Mouse (Mus musculus) urinary bladder, postnatal 36 days (tissue): Measurements from ENCODE around the gene Fam168b.

Experiments
- DNase-seq, 2 experiments: peaks; one replicate each; pipeline ENCODE4 v3.0.0; 2022; ENCODE audit warnings: low spot score in 2 of 2, mixed read lengths in 1 of 2

Gene Fam168b

GRCm38 (mm10) chr1:34851562-34851961 is 8.7 kb upstream of the Fam168b start:
- peak; percentile 61 to 74 for DNase-seq

DNA sequence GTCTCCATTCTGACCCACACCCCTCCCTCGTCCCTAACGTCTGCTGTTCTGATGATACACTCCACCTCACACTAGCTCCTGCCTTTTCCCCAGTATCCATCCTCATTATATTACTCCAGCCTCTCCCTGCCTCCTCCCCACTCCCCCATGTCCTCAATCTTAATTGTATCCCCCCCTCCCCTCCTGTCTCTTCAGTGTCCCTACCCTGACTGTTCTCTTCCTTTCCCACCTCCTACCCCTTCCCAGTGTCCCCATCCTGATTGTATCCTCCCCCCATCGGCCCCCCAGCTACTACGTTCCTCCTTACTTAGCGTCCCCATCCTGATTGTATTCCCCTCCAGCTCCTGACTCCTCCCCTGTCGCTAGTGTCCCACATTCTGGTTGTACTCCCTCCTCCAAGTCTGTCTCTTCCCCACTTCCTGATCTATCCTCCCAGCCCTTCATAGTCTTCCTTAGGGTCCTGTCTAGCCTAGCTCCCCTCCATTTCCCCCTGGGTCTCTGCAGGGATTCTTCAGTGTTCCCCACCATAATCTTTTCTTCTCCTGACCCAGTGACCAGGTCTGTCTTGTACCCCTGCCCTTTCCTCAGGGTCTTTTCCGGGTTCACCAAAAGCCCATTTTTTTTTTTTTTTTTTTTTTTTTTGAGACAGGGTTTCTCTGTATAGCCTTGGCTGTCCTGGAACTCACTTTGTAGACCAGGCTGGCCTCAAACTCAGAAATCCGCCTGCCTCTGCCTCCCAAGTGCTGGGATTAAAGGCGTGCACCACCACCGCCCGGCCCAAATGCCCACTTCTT is 7.7 kb upstream of the Fam168b start:
- DNase-seq = no peak

DNA sequence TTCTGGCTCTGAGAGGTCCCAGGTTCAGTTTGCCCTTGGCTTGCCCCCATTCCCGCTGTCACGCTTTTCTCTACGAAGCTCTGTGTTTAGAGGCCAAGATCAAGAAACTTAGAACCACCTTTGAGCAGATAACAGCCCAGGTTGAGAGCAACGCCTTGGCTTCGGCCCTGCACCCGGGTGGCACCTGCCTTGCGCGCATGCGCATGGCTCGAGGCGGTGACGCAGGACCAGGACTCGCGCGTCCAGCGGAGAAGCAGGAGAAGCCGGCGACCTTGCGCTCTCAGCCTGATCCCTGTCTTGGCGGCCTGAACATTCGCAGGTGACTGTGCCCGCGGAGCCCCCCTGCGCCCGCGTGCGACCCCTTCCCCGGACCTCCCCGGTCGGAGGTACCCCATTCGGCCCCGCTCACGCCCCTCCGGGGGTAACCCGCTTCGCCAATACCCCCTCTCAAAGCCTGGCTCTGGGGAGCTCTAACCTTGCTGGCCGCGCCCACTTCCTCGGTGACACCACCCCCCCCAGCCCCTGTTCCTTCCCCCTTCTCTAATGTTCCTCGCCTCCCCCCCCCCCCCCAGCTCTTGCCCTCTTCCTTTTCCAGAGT is 7.0 kb upstream of the Fam168b start, which contains the start of gene Plekhb2:
TSS of gene Plekhb2 (plus strand) at position 232 of the 598 bp plus-strand sequence.
- peak; percentile 78 to 88 for DNase-seq

- no peak for DNase-seq
These were observed 4.2 kb upstream of the Fam168b start for GRCm38 (mm10) chr1:34847070-34847469.

- peak in 1 of 2 experiments; percentile 33 for DNase-seq
These were observed 440 bp downstream of the Fam168b start for GRCm38 (mm10) chr1:34842389-34842861.

- DNase-seq = no peak
These were observed 1.0 kb downstream of the Fam168b start for GRCm38 (mm10) chr1:34841709-34842388.

- no peak for DNase-seq
These were observed 3.6 kb downstream of the Fam168b start for GRCm38 (mm10) chr1:34839241-34839640.

- DNase-seq = no peak
These were observed 4.7 kb downstream of the Fam168b start for GRCm38 (mm10) chr1:34837951-34838689.

DNA sequence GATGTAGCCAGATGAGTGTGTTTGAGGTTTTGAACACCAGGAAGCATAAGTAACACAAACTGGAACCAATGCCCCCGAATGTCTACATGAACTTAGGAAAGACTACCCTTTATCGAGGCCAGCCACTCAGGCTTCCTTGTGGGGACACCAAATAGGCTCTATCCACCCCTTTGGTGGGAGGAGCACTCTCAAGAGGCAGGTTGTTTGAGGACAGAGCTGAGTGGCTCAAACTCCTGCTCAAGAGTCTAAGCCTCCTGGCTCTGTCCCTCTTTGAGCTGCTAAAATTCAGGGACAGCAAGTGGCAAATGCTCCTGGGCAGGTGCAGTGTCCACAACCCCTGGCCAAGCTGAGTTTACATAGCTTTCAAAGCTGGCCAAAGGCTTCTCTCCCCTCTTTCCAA is 8.0 kb downstream of the Fam168b start:
- DNase-seq = no peak

DNA sequence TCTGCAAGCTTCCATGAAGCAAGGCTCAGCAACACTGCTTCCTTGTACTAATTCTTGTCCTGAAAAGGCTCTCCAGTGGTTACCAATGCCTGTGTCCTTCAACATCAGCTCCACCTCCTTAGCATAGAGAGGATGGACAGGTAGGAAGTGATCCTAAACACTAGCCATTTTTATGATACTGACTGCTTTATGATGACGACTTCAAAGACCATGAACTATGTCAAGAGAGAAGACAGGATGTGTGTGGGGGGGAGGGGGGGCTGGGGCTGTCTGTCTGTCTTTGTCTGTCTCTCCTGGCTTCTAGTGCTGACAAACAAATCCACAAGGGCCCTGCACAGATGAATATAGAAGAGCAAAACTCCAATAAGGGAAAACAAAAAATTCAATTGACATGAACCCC is 11.5 kb downstream of the Fam168b start:
- DNase-seq = no peak

DNA sequence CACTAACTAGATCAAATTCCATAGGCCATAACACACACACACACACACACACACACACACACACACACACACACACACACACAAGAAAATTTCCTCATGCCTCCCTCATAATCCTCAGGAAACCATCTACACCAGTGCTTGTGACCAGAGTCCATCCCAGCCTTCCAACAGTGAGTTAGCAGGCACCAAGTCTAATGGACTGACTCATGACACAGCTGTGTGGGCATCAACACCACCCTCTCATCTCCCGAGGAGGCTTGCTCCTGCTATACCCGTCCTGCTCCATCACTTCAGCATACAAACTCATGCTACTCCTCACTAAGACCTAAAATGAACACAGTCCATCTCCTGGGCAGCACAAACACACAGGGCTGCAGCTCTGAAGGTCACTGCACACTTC is 11.9 kb downstream of the Fam168b start:
- DNase-seq = no peak

DNA sequence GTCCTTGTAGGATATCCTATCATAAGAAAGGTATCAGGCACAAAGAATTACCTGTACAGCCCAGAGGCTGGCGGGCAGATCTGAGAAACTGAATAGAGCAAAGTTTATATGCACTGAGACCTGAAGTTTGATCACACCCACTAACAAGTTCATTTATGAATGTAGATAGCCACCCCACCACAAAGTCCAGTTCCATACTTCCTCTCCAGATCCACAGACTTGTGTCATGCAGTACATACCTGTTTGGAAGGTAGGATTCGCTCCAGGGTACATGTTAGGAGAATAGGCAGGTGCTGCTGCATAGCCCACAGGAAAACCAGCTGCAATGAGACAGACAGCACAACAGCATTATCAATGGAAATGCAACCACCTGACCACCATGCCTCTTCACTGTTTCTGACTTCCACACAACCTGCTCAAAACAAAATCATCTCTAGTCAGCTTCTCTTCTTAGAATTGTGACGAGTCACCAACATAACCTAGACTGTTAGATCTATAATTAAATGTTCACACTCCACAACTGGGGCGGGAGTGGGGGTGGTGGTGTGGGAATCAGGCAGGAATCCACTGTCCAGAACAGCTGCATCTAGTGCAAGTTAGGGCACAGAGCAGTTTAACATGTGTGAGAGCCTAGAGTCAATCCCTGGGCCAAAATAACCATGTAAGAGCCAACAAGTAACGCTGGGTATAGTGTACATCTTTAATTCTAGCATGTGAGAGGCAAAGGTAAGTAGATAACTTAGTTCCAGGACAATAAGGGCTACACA is 14.2 kb downstream of the Fam168b start:
- no peak for DNase-seq

DNA sequence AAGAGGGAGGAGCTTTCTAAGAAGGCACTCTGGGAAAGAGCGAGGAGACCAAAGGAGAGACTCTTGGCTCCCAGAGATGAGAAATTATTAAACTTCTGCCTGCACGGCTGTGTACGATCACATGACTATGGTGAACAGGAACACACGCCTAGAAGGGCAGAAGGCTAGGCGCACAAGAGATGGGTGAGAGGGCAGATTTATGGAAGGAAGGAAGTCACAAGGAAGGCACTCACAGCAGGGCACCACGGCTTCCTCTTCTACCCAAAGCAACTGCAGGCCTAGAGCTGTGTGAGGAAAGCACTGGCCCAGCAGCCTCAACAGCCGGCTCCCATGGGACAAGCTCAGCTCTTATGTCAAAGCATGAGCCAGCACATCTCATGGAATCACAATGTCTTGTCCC is 15.0 kb downstream of the Fam168b start:
- DNase-seq = no peak

DNA sequence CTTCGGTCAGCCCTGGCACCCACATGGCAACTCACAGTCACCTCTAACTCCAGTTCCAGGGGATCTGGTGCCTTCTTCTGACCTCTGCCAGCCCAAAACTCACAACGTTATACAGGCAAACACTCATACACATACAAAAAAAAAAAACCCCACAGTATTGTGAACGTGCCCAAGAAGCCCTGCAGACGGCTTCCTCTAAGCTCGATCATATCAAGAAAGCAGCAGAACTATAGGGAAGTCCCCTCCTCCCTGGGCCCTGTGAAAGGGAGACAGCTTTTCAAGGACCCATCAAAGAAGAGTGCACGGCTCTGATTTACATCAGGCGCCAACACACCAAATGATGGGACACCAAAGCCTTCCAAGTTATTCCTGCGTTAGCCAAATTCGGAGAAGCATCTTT is 17.0 kb downstream of the Fam168b start:
- no peak for DNase-seq

GRCm38 (mm10) chr1:34824208-34824607 is 18.7 kb downstream of the Fam168b start:
- no peak for DNase-seq

- DNase-seq = no peak
These were observed 19.5 kb downstream of the Fam168b start for GRCm38 (mm10) chr1:34823353-34823752.

DNA sequence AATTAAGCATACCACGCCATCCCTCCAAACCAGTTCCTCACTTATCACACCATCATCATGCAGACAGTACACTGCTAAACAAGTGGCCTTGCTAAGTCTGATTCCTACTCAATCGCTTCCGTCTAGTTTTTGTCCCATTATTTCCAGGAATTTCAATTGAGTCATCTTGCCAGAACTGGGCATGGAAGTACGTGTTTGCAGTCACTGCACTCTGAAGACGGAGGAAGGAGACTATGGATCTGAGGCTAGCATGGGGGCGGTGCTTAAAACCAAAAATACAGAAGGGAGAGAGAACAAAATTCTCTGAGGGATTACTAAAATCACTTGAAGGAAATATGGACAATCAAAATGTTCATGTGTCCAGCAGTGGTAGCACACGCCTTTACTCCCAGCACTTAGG is 20.1 kb downstream of the Fam168b start:
- DNase-seq = no peak

GRCm38 (mm10) chr1:34822003-34822402 is 20.9 kb downstream of the Fam168b start:
- DNase-seq = no peak

DNA sequence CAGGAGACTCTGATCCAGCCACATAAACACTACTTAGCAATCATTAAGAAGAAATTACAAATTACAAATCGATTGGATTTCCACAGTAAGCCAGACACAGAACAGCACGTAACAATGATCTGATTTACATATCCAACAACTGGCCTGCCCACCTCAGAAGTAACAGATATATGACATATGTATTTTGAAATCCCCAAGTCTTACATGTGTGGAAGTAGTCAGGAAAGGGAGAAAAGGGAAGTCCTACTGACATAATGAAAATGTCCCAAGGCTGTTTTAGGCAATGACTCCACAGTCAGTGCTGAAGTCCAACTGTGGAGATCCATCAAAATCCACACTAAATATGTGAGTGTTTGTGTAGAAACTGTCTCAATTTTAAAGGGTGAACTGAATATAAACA is 21.5 kb downstream of the Fam168b start:
- no peak for DNase-seq

DNA sequence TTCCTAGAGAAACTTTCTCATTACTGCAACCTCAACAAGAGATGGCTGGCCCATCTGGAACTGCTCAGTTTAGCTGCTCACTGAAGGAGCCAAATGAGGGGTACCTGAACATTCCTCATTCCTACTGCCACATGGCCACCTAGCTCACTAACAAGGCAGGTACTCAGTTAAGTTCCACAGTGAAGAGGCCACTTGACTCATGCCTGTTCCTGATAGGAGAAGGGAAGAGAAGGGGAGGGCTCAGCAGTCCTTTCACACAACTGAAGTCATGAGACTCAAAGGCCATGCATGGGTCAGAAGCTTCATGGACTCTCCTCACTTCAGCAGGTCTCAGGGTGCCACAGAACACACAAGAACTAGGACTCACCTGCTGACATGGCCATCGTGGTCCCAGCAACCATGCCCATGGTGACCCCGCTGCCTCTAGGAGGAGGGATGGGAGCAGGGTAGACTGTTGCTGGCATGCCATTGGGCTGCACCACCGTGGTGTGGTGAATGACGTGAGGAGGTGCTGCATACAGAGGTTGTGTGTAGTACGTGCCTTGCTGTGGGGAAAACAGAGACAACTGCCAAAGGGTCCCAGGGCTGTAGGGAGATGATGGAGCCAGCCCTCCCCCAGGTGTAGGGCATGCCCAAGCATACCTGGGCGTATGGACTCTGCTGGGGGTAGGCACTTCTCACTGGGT is 23.5 kb downstream of the Fam168b start:
- DNase-seq = no peak

DNA sequence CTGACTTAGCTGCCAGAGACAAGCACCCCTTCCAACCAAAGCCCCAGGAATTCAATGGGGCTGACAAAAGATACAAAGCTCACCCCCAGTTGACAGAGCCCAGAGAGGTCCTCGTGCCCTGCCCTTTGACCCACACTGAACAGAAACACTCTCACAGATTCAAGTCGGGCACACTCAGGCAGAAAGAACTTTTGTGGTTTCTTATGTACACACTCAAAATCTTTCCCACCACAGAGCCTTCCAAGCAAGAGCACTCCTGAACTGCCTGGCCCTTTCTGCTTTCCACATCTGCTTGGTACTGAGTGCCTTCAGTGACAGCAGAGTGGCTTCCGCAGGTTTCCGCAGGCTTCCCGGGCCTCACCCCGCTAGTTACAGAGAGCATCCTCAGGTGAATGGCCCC is 27.0 kb downstream of the Fam168b start:
- no peak for DNase-seq
